Mouse (Mus musculus) testis, adult 2 months (tissue): ENCODE measurements around the gene Kalrn.

Experiments used
- CTCF ChIP-seq: fragments of 200-500 bp; IDR thresholded peaks from 2 replicates; pipeline ENCODE4 v1.5.1; 2012; ENCODE audit warnings: low read depth, mild to moderate bottlenecking, inconsistent platforms, low read length, moderate library complexity; ENCODE audit not compliant: control insufficient read depth, insufficient read depth, insufficient replicate concordance
- POLR2A ChIP-seq: fragments of 200-500 bp; IDR thresholded peaks from 2 replicates; pipeline ENCODE4 v1.6.1; 2012; ENCODE audit warnings: low read depth, mild to moderate bottlenecking, inconsistent platforms, low read length, moderate library complexity; ENCODE audit not compliant: control insufficient read depth

DNA sequence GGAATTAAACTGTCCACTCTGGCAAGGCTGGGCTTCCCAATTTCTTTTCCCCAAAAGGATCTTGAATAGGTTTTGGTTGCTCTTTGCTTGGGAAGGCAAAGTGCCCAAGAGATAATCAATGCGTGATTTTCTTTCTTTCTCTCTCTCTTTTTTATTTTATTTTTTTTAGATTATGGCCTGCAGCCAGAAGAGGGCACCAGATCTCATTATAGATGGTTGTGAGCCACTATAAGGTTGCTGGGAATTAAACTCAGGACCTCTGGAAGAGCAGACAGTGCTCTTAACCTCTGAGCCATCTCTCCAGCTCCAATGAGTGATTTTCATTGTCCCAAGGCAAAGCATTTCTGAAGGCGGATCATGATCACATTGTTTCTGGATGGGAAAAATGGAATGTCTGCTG is 563.8 kb downstream of the Kalrn start:
- no peak for TF ChIP-seq POLR2A
- no peak for TF ChIP-seq CTCF
